Mouse (Mus musculus) cortical plate, adult 2 months (tissue): ENCODE data around the gene Fras1.

Experiments
- CTCF ChIP-seq: fragments of 200-500 bp; IDR thresholded peaks from 2 replicates; pipeline ENCODE4 v1.5.1; 2011; ENCODE audit warnings: mild to moderate bottlenecking, control low read depth, low read length; ENCODE audit not compliant: insufficient read depth; ENCODE audit errors: extremely low read depth
- POLR2A ChIP-seq: fragments of 200-500 bp; IDR thresholded peaks from 2 replicates; pipeline ENCODE4 v1.6.1; 2011; ENCODE audit warnings: mild to moderate bottlenecking, low read length, control low read depth; ENCODE audit not compliant: insufficient read depth; ENCODE audit errors: extremely low read depth

- no peak for TF ChIP-seq CTCF
- TF ChIP-seq POLR2A, result no peak
These were observed 92.7 kb downstream of the Fras1 start for GRCm38 (mm10) chr5:96466461-96466860.
